Mouse (Mus musculus): ENCODE measurements around the gene Antxrl. TPM values are rescaled to one million over a fixed set of nuclear protein-coding genes. Genes with fewer than 3 reads are reported as not detected.

Antxrl gene
- polyA plus RNA-seq, 1 experiment: not detected

GRCm38 (mm10) chr14:34102601-34103000 lies 50.1 kb downstream of the Antxrl start, which contains the start of gene A630023A22Rik:
A630023A22Rik (minus strand) TSS chr14:34102754.
- no peak for DNase-seq (ENCODE audit: extremely low spot score in 1 of 2, low spot score in 1 of 2)

- DNase-seq (ENCODE audit: extremely low spot score in 1 of 2, low spot score in 1 of 2): no peak
Measured at GRCm38 (mm10) chr14:34103855-34104254, 51.3 kb downstream of the Antxrl start.

- peak in 1 of 2 experiments; percentile 63 for DNase-seq (ENCODE audit: extremely low spot score in 1 of 2, low spot score in 1 of 2)
Measured at GRCm38 (mm10) chr14:34104892-34105291, 52.4 kb downstream of the Antxrl start.

GRCm38 (mm10) chr14:34106389-34107062 lies 54.0 kb downstream of the Antxrl start:
- peak in 1 of 2 experiments; percentile 7 for DNase-seq (ENCODE audit: extremely low spot score in 1 of 2, low spot score in 1 of 2)

- no peak for DNase-seq (ENCODE audit: extremely low spot score in 1 of 2, low spot score in 1 of 2)
Measured at GRCm38 (mm10) chr14:34107594-34107993, 55.1 kb downstream of the Antxrl start.

- DNase-seq (ENCODE audit: extremely low spot score in 1 of 2, low spot score in 1 of 2): no peak
Measured at GRCm38 (mm10) chr14:34114311-34114710, 61.8 kb downstream of the Antxrl start.

GRCm38 (mm10) chr14:34119046-34119723 lies 66.7 kb downstream of the Antxrl start:
- no peak for DNase-seq (ENCODE audit: extremely low spot score in 1 of 2, low spot score in 1 of 2)

GRCm38 (mm10) chr14:34120016-34120910 lies 67.8 kb downstream of the Antxrl start:
- no peak for DNase-seq (ENCODE audit: extremely low spot score in 1 of 2, low spot score in 1 of 2)

GRCm38 (mm10) chr14:34120923-34121351 lies 68.4 kb downstream of the Antxrl start:
- no peak for DNase-seq (ENCODE audit: extremely low spot score in 1 of 2, low spot score in 1 of 2)

GRCm38 (mm10) chr14:34121691-34122090 lies 69.2 kb downstream of the Antxrl start:
- DNase-seq (ENCODE audit: extremely low spot score in 1 of 2, low spot score in 1 of 2): no peak

Other genes starting within 250 kb of the Antxrl start
- gene Gdf10, start 129.1 kb upstream of the Antxrl start, polyA plus RNA-seq (2012; rRNA removed): 3.6 and 3.9 TPM in 2 replicates
- gene Gdf2, start 111.7 kb upstream of the Antxrl start, polyA plus RNA-seq (2012; rRNA removed): 0.04 TPM in 1 of 2 replicates, not detected in the other
- gene Rbp3, start 98.7 kb upstream of the Antxrl start, polyA plus RNA-seq (2012; rRNA removed): not detected in 2 replicates
- gene Zfp488, start 73.9 kb upstream of the Antxrl start, polyA plus RNA-seq (2012; rRNA removed): 2.5 and 2.6 TPM in 2 replicates
- not detected in 2 replicates for gene Gm30083, start 37.5 kb upstream of the Antxrl start, polyA plus RNA-seq (2012; rRNA removed)
- gene Gm5460, start 35.9 kb upstream of the Antxrl start, polyA plus RNA-seq (2012; rRNA removed): not detected in 2 replicates
- 0.32 and 0.36 TPM in 2 replicates for gene Anxa8, start 33.3 kb downstream of the Antxrl start, polyA plus RNA-seq (2012; rRNA removed)
- gene A630023A22Rik, start 50.0 kb downstream of the Antxrl start, polyA plus RNA-seq (2012; rRNA removed): not detected in 2 replicates
- gene Npy4r, start 99.8 kb downstream of the Antxrl start, polyA plus RNA-seq (2012; rRNA removed): not detected in 2 replicates
- gene Gprin2, start 148.9 kb downstream of the Antxrl start, polyA plus RNA-seq (2012; rRNA removed): 1.1 and 1.2 TPM in 2 replicates
- gene Syt15, start 166.9 kb downstream of the Antxrl start, polyA plus RNA-seq (2012; rRNA removed): 1.1 and 1.3 TPM in 2 replicates